Mouse (Mus musculus) frontal cortex, adult 2 months (tissue): Measurements from ENCODE around the gene Luc7l2. TPM values are rescaled to one million over a fixed set of nuclear protein-coding genes. Genes with fewer than 3 reads are reported as not detected.

ENCODE experiments used
- DNase-seq, 2 experiments: peaks; one replicate each; pipeline ENCODE4 v3.0.0; 2022; ENCODE audit warnings: low spot score in 1 of 2; ENCODE audit errors: extremely low spot score in 1 of 2
- polyA plus RNA-seq: library from polyadenylated mRNA; depleted of rRNA; stranded (reverse); fragments of >200 nt; gene quantifications from 2 replicates; pipeline ENCODE4 v1.2.3, GENCODE M21; 2012

Gene Luc7l2
- polyA plus RNA-seq, 1 experiment = 233 TPM

GRCm38 (mm10) chr6:38552636-38553000 lies 1.5 kb downstream of the Luc7l2 start:
- no peak for DNase-seq

- no peak for DNase-seq
Measured at GRCm38 (mm10) chr6:38576096-38576495, 25.0 kb downstream of the Luc7l2 start.

GRCm38 (mm10) chr6:38580112-38580857 lies 29.2 kb downstream of the Luc7l2 start:
- peak in 1 of 2 experiments; percentile 26 for DNase-seq

- no peak for DNase-seq
Measured at GRCm38 (mm10) chr6:38581711-38582110, 30.6 kb downstream of the Luc7l2 start.

GRCm38 (mm10) chr6:38597481-38597880 lies 46.3 kb downstream of the Luc7l2 start:
- DNase-seq = no peak

GRCm38 (mm10) chr6:38609892-38610291 lies 58.8 kb downstream of the Luc7l2 start:
- no peak for DNase-seq

GRCm38 (mm10) chr6:38622406-38622805 lies 71.3 kb downstream of the Luc7l2 start:
- peak in 1 of 2 experiments; percentile 45 for DNase-seq

- DNase-seq = no peak
Measured at GRCm38 (mm10) chr6:38623457-38623856, 72.3 kb downstream of the Luc7l2 start.

- peak in 1 of 2 experiments; percentile 61 for DNase-seq
Measured at GRCm38 (mm10) chr6:38624439-38624838, 73.3 kb downstream of the Luc7l2 start.

GRCm38 (mm10) chr6:38626086-38626485 lies 75.0 kb downstream of the Luc7l2 start:
- DNase-seq = no peak

GRCm38 (mm10) chr6:38627081-38627480 lies 75.9 kb downstream of the Luc7l2 start:
- DNase-seq = no peak

- no peak for DNase-seq
Measured at GRCm38 (mm10) chr6:38627486-38627885, 76.4 kb downstream of the Luc7l2 start.

GRCm38 (mm10) chr6:38629556-38629955 lies 78.4 kb downstream of the Luc7l2 start:
- no peak for DNase-seq

- no peak for DNase-seq
Measured at GRCm38 (mm10) chr6:38632826-38633225, 81.7 kb downstream of the Luc7l2 start.

- DNase-seq = no peak
Measured at GRCm38 (mm10) chr6:38634461-38634860, 83.3 kb downstream of the Luc7l2 start.

GRCm38 (mm10) chr6:38635941-38636851 lies 85.1 kb downstream of the Luc7l2 start:
- DNase-seq = no peak

- DNase-seq = no peak
Measured at GRCm38 (mm10) chr6:38636852-38637618, 85.9 kb downstream of the Luc7l2 start, which contains the start of gene Klrg2. Klrg2 (minus strand) TSS chr6:38637242.

GRCm38 (mm10) chr6:38640401-38640800 lies 89.3 kb downstream of the Luc7l2 start:
- no peak for DNase-seq

GRCm38 (mm10) chr6:38641228-38641627 lies 90.1 kb downstream of the Luc7l2 start:
- DNase-seq = no peak

GRCm38 (mm10) chr6:38641645-38642044 lies 90.5 kb downstream of the Luc7l2 start:
- no peak for DNase-seq

- no peak for DNase-seq
Measured at GRCm38 (mm10) chr6:38642593-38642992, 91.5 kb downstream of the Luc7l2 start.
